Mouse (Mus musculus) hindbrain, embryonic 13.5 days (tissue): ENCODE data around the gene Slc43a2. TPM values are rescaled to one million over a fixed set of nuclear protein-coding genes. Genes with fewer than 3 reads are reported as not detected.
A peak's percentile ranks its signal among the peaks of the same experiment; 100 is the strongest.

Source experiments
- ATAC-seq: fragments of 200-750 bp; cut with Nextera tagmentation; 2 replicates; pipeline ENCODE4 v1.8.0; 2017; ENCODE audit warnings: moderate TSS enrichment; ENCODE audit not compliant: low FRiP score
- H3K27ac ChIP-seq: fragments of 300-500 bp; sonication (generic); 2 replicates; pipeline ENCODE4 v1.5.1; 2015; ENCODE audit warnings: inconsistent platforms, mild to moderate bottlenecking, moderate library complexity
- H3K27me3 ChIP-seq: fragments of 300-500 bp; sonication (generic); 2 replicates; pipeline ENCODE4 v1.6.1; 2015; ENCODE audit warnings: mild to moderate bottlenecking, inconsistent platforms
- H3K36me3 ChIP-seq: fragments of 300-500 bp; sonication (generic); 2 replicates; pipeline ENCODE4 v1.6.1; 2015; ENCODE audit warnings: mild to moderate bottlenecking, inconsistent platforms
- H3K4me1 ChIP-seq: fragments of 300-500 bp; sonication (generic); replicated peaks from 2 replicates; pipeline ENCODE4 v1.6.1; 2015; ENCODE audit warnings: inconsistent platforms
- H3K4me2 ChIP-seq: fragments of 300-500 bp; sonication (generic); 2 replicates; pipeline ENCODE4 v1.6.1; 2015; ENCODE audit warnings: inconsistent platforms, mild to moderate bottlenecking, moderate library complexity
- H3K4me3 ChIP-seq: fragments of 300-500 bp; sonication (generic); 2 replicates; pipeline ENCODE4 v1.5.1; 2015; ENCODE audit warnings: mild to moderate bottlenecking, inconsistent platforms
- H3K9ac ChIP-seq: fragments of 300-500 bp; sonication (generic); 2 replicates; pipeline ENCODE4 v1.6.1; 2015; ENCODE audit warnings: mild to moderate bottlenecking, inconsistent platforms
- H3K9me3 ChIP-seq: fragments of 300-500 bp; sonication (generic); 2 replicates; pipeline ENCODE4 v1.6.1; 2016; ENCODE audit warnings: inconsistent platforms
- WGBS: fragments of 180-500 bp; shearing (Covaris S2); methylation state at CpG from one replicate; pipeline ENCODE4 v1.1.7; 2015; 5-methylcytosine and 5-hydroxymethylcytosine counted together
- polyA plus RNA-seq: library from polyadenylated mRNA; unstranded; fragments of >200 nt; fragmentation: Nextera tagmentation; extraction: Ambion mirVana; gene quantifications from 2 replicates; pipeline ENCODE4 v1.2.1, GENCODE M21; 2015

The Slc43a2 gene
- polyA plus RNA-seq, 1 experiment from 2014 or later = 21.0 TPM

GRCm38 (mm10) chr11:75532340-75533277 is 1.1 kb downstream of the Slc43a2 start:
- Histone ChIP-seq H3K4me2 (peak overlapping the region; percentile 97), H3K4me3 (peak overlapping the region; percentile 75), H3K9ac (peak overlapping the region; percentile 98), H3K27ac (peak overlapping the region; percentile 99), H3K36me3 (no peaks in the 10 kb centered on the region), H3K27me3 (no peaks in the 10 kb centered on the region), H3K4me1 (peaks cover 50% of the 10 kb centered on the region), H3K9me3 (no peaks in the 10 kb centered on the region)
- WGBS = 12% methylated on average over 37 of the region's 38 CpGs
- ATAC-seq = peak; percentile 18; the same call in 1 of the 2 replicates

- peak overlapping the region; percentile 75 for H3K4me3 ChIP-seq
- 81% methylated on average over 6 of the region's 6 CpGs for WGBS
- H3K36me3 ChIP-seq = no peaks in the 10 kb centered on the region
- ATAC-seq = no peak
- H3K9me3 ChIP-seq = no peaks in the 10 kb centered on the region
- H3K27me3 ChIP-seq = no peaks in the 10 kb centered on the region
- H3K4me2 ChIP-seq = peak overlapping the region; percentile 97
- peak overlapping the region; percentile 50; the same call in 1 of the 2 replicates for H3K27ac ChIP-seq
- peak overlapping the region; percentile 98 for H3K9ac ChIP-seq
- H3K4me1 ChIP-seq = peaks cover 58% of the 10 kb centered on the region
These were observed 2.0 kb downstream of the Slc43a2 start for GRCm38 (mm10) chr11:75533314-75534015.

- Histone ChIP-seq H3K9me3 (no peaks in the 10 kb centered on the region), H3K4me1 (peaks cover 64% of the 10 kb centered on the region), H3K36me3 (no peaks in the 10 kb centered on the region), H3K4me3 (peak overlapping the region; percentile 75), H3K9ac (peak overlapping the region; percentile 98), H3K27ac (0 out of 2 replicates have a peak overlapping the region, but pooled peaks have one; percentile 46), H3K27me3 (no peaks in the 10 kb centered on the region), H3K4me2 (peak overlapping the region; percentile 97)
- no peak for ATAC-seq
- WGBS = 52% methylated on average over 4 of the region's 4 CpGs
These were observed 3.0 kb downstream of the Slc43a2 start for GRCm38 (mm10) chr11:75534286-75535033.

GRCm38 (mm10) chr11:75535106-75535795 is 3.8 kb downstream of the Slc43a2 start:
- Histone ChIP-seq H3K36me3 (peaks cover 2% of the 10 kb centered on the region; the same call in 1 of the 2 replicates), H3K4me1 (peaks cover 68% of the 10 kb centered on the region), H3K4me2 (peak overlapping the region; percentile 97), H3K4me3 (0 out of 2 replicates have a peak overlapping the region, but pooled peaks have one; percentile 3), H3K27me3 (no peaks in the 10 kb centered on the region), H3K27ac (0 out of 2 replicates have a peak overlapping the region, but pooled peaks have one; percentile 46), H3K9me3 (no peaks in the 10 kb centered on the region), H3K9ac (peak overlapping the region; percentile 43; the same call in 1 of the 2 replicates)
- 47% methylated on average over 13 of the region's 13 CpGs for WGBS
- no peak for ATAC-seq

- Histone ChIP-seq H3K27me3 (no peaks in the 10 kb centered on the region), H3K9me3 (no peaks in the 10 kb centered on the region), H3K4me3 (no peak overlapping the region), H3K4me2 (no peak overlapping the region), H3K27ac (peak overlapping the region; percentile 19), H3K4me1 (peaks cover 79% of the 10 kb centered on the region), H3K9ac (no peak overlapping the region), H3K36me3 (peaks cover 8% of the 10 kb centered on the region; the same call in 1 of the 2 replicates)
- ATAC-seq = no peak
- whole genome bisulfite sequencing = 89% methylated on average over 12 of the region's 12 CpGs
These were observed 4.9 kb downstream of the Slc43a2 start for GRCm38 (mm10) chr11:75536255-75537024.

GRCm38 (mm10) chr11:75537025-75537414 is 5.5 kb downstream of the Slc43a2 start:
- Histone ChIP-seq H3K36me3 (peaks cover 8% of the 10 kb centered on the region; the same call in 1 of the 2 replicates), H3K4me1 (peaks cover 79% of the 10 kb centered on the region), H3K27me3 (no peaks in the 10 kb centered on the region), H3K4me2 (no peak overlapping the region), H3K4me3 (no peak overlapping the region), H3K9ac (no peak overlapping the region), H3K27ac (peak overlapping the region; percentile 19; the same call in 1 of the 2 replicates), H3K9me3 (no peaks in the 10 kb centered on the region)
- ATAC-seq = no peak
- WGBS = 91% methylated on average over 8 of the region's 8 CpGs

GRCm38 (mm10) chr11:75537491-75538183 is 6.1 kb downstream of the Slc43a2 start:
- Histone ChIP-seq H3K36me3 (peaks cover 8% of the 10 kb centered on the region; the same call in 1 of the 2 replicates), H3K4me3 (no peak overlapping the region), H3K4me1 (peaks cover 77% of the 10 kb centered on the region), H3K27ac (peak overlapping the region; percentile 60), H3K9ac (peak overlapping the region; percentile 60), H3K4me2 (0 out of 2 replicates have a peak overlapping the region, but pooled peaks have one; percentile 15), H3K27me3 (no peaks in the 10 kb centered on the region), H3K9me3 (no peaks in the 10 kb centered on the region)
- ATAC-seq = no peak
- WGBS = 42% methylated on average over 11 of the region's 11 CpGs

GRCm38 (mm10) chr11:75538184-75538969 is 6.9 kb downstream of the Slc43a2 start:
- Histone ChIP-seq H3K4me3 (no peak overlapping the region), H3K27ac (peak overlapping the region; percentile 60), H3K9ac (peak overlapping the region; percentile 60), H3K4me1 (peaks cover 69% of the 10 kb centered on the region), H3K9me3 (no peaks in the 10 kb centered on the region), H3K4me2 (0 out of 2 replicates have a peak overlapping the region, but pooled peaks have one; percentile 15), H3K36me3 (peaks cover 13% of the 10 kb centered on the region), H3K27me3 (no peaks in the 10 kb centered on the region)
- 64% methylated on average over 9 of the region's 9 CpGs for WGBS
- ATAC-seq = no peak

- no peak overlapping the region for H3K4me3 ChIP-seq
- peak overlapping the region; percentile 60; the same call in 1 of the 2 replicates for H3K27ac ChIP-seq
- no peaks in the 10 kb centered on the region for H3K27me3 ChIP-seq
- H3K36me3 ChIP-seq = peaks cover 14% of the 10 kb centered on the region
- H3K4me1 ChIP-seq = peaks cover 64% of the 10 kb centered on the region
- H3K9me3 ChIP-seq = no peaks in the 10 kb centered on the region
- no peak for ATAC-seq
- 90% methylated on average over 13 of the region's 13 CpGs for WGBS
- no peak overlapping the region for H3K4me2 ChIP-seq
- no peak overlapping the region for H3K9ac ChIP-seq
These were observed 7.4 kb downstream of the Slc43a2 start for GRCm38 (mm10) chr11:75538970-75539299.

- no peak for ATAC-seq
- H3K9me3 ChIP-seq = no peaks in the 10 kb centered on the region
- no peak overlapping the region for H3K4me2 ChIP-seq
- H3K36me3 ChIP-seq = peaks cover 26% of the 10 kb centered on the region
- peak overlapping the region; percentile 40; the same call in 1 of the 2 replicates for H3K27ac ChIP-seq
- H3K4me1 ChIP-seq = peaks cover 51% of the 10 kb centered on the region
- 0 out of 2 replicates have a peak overlapping the region, but pooled peaks have one; percentile 29 for H3K9ac ChIP-seq
- WGBS = 93% methylated on average over 8 of the region's 8 CpGs
- H3K27me3 ChIP-seq = no peaks in the 10 kb centered on the region
- H3K4me3 ChIP-seq = no peak overlapping the region
These were observed 8.7 kb downstream of the Slc43a2 start for GRCm38 (mm10) chr11:75540209-75540608.
